Mouse (Mus musculus) right cerebral cortex, postnatal 14 days (tissue): Measurements from ENCODE around the gene Kcnma1.

Source experiments
- DNase-seq: peaks from one replicate; pipeline ENCODE4 v3.0.0; 2022

The Kcnma1 gene

DNA sequence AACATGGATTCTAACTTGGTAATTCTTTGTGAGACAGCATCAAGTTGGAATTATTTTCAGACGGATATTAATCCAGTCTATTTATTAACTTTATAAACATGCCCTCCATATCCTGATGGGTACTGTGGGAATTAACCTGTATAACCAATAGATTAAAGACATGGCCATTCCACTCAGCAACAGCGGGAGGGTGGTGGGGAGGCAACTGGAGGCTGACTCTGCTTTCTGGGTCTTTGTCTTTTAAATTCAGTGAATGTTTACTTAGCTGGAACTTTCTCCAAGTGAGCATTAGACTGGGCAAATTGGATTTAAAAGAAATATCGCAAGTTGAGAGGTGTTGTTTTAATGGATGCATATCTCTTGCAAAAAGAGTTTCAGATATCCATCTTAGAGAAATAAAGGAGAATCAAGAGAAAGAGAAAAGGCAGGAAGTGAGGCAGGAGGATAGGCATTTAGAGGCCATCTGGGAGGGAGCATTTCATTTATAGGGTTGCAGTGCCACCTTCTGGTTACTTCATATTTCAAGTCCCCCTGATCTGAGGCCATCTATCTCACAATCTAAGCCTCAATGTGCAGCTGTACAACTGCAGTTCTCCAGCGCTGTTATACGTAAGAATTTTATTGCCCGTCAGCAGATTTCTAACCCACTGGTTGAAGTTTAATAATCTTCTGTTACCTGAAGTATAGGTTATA lies 613.4 kb downstream of the Kcnma1 start:
- DNase-seq = no peak

DNA sequence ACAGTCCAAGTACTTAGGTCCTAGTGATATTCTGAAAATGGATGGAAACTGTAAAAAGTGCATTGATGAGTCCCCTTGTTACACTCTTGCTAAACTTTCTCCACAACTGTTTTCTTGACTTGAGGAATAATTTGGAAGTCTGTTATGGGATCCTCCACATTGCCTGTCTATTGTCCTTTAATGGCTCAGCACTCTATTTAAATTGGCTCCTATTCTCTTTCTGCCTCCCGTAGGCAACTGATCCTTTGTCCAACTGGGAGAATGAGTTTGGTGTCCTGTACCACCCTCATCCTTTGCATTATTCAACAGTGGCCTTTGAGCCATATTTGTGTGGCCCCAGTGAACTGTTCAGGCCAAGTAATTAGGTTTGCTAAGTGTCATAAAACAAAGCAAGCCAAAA lies 616.6 kb downstream of the Kcnma1 start:
- DNase-seq = no peak

DNA sequence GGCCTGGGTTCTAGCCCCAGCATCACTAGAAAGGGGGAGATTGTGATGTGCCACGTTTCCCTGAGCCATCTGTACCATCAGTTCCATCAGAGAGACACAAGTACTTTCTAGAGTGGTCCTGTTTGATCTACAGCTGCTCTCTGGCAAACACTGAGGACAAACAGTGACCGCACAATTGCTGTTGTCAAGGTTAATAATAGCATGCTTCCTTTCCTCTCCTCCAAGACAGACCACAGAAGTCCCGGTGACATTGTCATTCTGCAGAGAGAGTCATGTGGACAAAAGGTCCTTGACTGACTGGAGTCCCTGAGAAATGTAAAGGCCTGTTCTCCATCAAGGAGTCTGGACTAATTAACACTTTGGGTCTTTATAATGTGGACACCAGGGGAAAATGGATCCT lies 622.7 kb downstream of the Kcnma1 start:
- no peak for DNase-seq

DNA sequence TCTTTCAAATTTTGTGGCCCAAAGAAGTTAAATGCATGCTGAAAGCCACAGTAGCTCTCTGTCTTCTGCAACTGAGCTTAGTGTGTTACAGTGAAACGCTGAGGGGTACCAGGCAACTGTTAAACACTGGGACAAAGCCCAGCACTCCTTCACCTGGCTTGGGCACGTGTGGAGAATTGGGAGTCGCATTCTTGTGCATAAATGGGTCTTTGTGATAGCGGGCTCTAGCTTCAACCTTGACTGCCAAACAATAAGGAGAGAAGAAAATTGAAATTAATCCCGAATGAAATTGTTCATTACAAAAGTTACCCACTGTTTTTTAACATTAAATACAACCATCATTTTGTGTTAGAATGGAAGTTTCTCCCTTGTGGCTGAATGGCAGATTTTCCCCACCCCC lies 623.5 kb downstream of the Kcnma1 start:
- no peak for DNase-seq

DNA sequence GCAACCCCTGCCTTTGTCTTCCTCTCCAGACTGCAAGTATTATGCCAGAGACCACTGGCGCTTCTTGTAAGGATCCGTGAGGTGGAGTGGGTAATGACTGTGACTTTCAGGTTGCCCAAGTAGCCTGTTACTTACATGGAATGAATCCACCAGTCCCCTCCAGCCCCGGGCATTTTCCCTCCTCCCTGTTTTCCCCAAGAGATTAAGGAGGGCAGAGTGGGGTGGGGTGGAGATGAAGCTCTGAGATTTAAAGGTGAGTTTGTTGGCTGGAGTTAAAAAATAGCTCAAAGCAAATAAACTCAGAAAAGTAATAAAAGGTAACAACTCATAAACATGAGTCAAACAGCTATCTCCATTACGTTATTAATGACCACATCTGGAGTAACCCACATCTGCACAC lies 624.1 kb downstream of the Kcnma1 start:
- no peak for DNase-seq

DNA sequence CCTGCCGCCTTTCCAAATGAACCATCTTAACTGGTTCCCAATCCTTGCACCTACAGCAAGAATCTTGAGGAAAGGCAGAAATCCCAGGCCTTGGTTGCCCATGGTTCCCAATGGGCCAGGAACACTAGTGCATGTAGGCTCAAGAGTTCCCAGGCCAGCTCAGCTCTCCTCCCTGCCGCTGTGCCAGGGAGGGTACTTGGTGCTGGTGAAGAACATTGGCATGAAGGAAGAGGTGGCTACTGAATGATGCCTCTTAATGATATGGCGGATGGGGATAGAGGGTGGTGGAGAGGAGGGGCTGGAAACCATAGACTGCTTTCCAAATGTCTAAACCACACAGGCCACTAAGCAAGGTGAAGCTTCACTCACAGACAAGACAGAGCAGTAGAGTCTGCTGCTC lies 627.5 kb downstream of the Kcnma1 start:
- no peak for DNase-seq

DNA sequence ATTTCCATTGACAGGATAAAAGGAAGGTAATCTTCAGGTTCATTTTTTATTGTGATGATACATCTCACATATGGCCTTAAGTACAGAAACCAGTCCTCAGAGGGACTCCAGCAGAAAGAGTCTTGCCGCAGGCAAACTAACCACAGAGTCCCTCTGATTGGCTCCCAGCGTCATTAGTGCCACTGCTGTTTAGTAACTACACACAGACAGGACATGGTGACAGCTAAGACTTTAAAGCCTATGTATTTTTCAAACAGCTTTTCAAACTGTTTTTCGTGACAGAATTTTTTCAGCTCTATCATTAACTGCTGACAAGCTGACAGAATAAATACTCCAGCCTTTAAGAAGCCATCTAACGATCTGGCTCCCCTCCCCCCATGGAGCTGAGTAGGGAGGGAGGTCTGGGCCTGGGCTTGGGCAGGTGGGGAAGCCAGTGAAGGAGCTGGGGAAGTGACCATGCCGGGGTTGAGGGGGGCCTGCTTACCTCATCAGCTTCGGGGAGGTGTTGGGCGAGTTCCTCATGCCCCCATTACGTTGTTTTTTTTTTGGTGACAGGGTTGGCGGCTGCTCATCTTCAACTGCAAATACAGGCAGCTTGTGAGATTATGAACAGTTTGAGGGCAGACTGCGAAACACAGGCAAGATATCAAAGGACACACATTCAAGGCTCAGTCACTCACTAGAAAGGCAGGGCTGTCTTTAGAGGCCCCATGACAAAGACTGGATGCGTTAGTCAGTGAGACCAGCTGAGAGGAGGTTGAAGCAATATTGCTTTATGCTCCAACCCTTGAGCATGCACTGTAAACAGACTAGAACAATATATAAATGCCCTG lies 628.3 kb downstream of the Kcnma1 start:
- DNase-seq = no peak

DNA sequence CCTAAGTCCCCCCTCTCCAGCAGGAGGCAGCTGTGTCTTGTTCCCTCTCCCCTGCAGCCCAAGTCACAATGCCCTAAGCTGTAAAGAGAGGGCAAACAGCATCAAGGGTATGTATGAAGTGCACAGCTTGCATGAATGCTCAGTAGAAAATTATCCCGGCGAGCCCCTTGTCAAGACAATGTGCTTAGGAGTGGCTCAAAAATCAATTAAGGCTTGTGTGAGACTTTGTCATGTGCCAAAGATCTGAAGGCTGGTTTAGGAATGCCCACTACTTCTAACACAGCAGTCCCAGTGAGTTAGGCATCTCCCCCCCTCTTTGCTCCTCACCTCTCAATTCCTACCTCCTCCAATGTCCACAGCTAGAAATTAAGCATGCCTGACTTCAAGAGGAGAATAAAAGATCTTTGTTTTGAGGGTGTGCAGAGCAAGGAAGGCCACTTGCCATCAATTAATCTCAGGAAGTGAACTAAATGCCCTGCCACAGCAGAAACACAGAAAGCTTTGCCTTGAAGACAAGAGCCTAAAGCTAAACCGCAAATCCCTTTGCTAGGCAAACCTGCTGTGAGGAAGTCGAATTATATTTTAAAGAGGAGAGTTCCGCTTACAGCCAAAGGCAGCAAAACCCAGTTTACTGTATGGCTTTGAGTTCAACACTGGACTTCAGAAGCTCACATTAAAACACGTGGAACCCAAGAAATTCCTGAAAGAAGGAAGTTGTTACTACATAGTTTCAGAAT lies 635.8 kb downstream of the Kcnma1 start:
- no peak for DNase-seq

DNA sequence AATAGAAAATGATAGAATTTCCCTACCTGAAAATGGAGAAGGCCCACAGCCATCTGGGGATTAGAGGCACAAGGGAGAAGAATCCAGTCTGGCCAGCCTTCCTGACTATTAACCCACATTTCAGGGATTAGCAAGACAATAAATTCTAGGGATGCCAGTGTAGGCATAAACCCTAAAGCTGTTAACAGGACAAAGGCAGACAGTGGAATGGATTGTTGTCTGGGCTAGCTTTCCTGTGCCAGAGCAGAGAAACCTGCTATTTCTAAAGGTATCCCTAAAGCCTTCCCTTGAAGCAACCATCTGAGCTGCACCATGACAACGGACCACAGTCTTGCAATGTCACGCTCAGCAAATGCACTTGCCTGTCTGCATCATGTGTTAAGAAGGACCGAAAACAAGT lies 642.3 kb downstream of the Kcnma1 start:
- DNase-seq = no peak

DNA sequence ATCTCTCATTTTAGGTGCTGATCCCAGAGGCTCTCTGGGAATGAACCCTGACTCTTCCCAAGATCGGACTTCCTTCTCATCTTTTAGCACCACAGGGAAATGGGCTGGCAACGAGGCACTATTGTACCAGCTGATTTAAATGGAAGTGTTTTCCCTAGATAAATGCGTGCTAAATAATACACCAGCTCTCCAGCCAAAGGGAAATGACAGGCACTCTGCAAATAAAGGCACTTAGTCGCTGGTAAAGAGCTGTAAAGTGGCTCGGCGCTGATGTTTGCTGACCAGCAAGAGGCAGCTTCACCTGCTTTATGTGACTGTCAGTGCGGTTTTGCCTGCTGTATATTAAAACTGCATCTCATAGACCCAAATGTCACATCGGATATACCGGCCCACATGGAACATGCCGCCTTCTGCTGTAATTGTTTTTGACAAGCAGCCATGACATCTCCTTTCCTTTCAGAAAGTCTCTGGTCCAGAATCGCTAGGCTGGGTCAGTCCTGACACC lies 653.7 kb downstream of the Kcnma1 start:
- no peak for DNase-seq

DNA sequence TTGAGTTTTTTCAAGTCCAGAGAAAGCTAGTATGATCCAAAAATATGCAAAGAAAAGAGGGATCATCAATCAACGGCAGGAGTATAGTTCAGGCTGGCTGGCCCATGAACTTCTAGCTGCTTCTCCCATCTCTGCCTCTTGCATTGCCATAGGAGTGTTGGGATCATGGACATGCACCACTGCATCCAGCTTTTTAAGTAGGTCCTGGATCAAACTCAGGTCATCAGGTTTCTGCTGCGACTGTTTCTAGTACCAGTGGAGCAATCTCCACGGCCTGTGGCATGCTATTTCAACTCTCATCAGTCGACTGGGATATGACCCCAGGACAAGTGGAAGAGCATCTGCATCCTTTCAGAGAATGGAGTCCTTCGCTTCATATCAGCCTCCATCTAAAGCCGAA lies 655.5 kb downstream of the Kcnma1 start:
- no peak for DNase-seq

DNA sequence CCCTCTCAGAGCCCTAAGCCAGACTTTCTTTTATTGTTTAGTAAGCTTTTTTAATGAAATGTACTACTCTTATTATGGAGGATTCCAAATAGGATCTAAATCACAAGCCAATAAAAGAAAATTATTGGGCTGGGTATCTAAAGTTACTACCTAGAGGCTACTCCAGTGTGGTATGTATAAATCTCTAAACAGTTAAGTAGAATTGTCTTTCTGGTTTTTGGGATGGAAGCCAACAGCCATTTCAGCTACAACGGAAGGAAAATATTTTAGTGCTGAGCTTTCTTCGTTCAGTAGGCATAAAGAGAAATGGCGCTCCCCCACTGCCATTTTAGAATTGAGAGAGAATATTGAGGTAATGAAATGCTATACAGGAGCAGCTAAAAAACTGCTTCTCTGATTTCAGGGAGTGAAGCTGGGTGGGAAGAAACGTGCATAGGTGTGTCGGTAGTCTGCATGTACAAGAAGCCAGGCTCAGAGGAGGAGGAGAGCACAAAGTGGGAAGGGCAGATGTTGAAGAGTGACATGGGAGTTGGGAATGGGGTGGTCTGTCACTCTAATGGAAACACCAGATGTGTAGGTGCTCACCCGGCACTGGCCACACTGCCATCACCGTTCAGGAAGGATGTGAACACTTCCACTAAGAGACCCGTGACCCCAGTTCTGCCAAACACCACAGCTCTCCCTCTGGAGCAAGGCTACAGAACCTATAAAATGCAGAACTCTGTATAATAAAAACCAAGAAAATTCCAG lies 656.6 kb downstream of the Kcnma1 start:
- DNase-seq = no peak

DNA sequence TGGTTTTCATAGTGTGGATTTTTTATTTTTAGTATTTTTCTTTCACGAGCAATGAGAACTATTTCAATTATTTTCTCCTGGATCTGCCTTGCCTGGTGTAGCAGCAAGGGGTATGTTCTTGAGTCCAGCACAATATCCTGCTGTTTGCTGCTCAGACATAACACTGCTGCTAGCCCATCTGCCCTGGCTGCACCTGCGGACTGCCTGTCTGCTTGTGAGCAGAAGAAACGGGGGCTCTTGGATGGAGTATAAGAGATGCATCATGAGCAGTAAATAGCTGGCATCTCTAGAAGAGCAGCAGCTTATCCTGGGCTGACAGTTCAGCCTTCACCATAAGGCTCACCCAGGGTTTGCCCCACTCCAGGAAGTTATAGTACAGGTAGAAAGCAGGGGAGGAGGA lies 687.5 kb downstream of the Kcnma1 start:
- DNase-seq = no peak

DNA sequence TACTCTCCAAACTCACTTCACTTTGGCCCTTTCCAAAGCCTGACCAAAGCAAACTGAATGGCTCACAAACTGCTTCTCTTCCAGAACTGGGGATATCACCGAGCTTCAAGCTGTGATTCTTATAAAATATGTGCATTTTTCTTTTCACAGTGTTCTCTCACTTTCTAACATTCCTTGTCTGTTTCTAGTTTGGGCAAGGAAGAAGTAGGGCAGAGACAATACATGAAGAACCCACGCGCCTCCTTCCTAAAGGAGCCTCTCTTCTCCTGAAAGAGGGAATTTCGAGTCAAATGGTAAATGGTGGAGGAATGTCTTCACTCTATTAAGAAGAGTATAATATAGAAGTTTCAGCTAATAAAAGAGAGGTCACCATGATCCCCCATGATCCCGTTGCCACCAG lies 709.0 kb downstream of the Kcnma1 start:
- DNase-seq = no peak

DNA sequence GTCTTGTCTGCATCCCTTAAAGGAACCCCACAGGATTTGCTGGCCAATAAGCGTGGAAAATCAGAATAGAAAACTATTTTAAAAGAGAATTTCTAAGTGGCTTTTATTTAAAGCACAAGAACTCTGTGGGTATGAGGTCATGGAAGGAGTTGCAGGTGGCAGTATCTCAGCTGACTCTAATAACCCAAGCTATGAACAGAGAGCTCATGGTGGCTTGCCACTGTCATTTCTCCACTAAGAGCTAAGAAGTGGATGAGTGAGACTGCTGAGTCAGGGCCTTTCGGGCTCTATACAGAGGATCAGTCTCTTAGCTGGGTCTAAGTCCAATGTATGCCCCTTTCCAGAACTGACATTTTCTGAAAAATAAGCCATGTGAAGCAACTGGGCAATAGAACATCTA lies 713.8 kb downstream of the Kcnma1 start:
- DNase-seq = no peak

DNA sequence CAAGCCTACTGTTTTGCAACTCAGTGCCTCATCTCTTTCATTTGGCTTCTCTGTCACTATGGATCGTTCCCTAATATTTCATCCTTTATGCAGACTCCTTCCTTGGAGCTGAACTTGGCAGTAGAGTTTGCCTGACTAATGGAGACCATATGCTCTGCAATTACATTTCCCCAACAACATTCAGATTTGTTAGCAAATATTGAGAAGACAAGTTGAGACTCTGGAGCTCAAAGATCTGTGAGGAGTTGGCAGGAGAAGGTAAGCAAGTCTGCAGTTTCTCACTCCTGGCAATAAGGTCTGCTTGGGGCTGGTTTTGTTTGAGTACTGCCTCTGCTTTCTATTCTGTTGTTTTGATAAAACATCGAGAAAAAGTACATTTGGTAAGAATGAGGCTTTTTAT lies 723.7 kb downstream of the Kcnma1 start:
- no peak for DNase-seq

DNA sequence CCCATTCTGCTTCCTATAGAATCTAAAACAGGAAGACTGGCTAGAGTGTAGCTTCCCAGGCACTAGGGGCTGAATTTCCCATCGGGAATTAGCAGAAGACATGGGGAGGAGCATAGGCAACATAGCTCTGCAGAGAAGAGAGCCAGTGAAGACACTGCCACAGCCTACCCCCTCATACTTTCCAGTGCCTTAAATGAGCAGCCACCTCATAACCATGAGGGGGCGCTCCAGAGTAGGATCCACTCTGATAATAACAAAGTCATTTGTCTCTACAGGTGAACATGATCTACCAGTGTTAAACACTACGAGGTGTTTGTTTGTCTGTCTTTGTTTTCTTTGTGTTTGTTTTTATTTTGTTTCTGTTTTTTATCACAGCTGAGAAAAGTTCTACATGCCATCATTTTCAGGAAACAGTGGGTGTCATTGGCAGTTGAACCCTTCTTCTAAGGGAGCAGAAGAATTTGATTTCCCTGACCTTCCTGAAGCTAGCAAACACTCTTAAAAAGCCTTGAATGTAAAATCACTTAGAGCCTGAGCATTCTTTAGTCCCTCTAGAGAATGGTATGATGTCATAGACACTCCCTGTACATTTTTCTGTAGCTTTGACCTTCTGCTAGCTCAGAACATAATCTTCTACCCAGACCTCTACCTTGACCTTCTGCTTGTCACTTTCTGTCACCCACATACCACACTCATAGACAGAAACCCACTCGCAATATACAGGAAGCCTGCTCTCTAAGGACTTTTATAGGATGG lies 747.6 kb downstream of the Kcnma1 start:
- DNase-seq = no peak

DNA sequence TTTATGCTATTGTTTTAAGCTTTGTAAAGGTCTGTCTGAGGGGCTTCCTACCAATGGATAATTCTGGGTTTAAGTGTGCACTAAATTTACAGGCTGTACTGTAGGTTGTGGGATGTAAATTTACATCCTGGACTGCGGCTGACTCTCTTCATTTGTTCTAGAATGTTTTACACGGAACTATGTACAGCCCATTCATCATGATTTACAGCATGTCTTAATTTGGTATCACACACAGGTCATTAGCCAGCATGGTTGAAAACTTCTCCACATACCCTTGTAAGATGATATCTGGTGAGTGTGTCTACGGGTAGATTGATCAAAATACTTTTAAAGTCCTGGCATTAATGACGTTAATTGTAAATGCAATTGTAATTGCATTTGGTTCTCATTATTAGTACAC lies 761.1 kb downstream of the Kcnma1 start:
- DNase-seq = no peak

DNA sequence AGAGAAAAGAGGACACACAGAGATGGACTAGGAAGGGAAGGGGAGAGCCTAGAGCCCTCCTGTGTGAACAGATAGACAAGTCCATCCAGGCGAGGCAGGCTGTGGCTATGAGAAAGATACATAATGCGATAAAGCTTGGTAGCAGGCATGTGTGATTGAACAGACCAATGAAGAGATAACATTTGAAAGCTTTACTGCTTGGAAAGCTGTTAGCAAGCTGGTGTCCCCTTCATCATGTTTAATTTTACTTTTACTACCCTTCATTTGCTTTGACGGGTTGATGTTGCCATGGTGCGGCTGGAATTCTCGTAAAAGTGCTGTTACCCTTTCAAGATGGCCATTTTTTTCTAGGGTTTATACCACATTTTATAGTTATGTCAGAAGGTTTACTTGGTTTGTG lies 769.8 kb downstream of the Kcnma1 start:
- DNase-seq = no peak

DNA sequence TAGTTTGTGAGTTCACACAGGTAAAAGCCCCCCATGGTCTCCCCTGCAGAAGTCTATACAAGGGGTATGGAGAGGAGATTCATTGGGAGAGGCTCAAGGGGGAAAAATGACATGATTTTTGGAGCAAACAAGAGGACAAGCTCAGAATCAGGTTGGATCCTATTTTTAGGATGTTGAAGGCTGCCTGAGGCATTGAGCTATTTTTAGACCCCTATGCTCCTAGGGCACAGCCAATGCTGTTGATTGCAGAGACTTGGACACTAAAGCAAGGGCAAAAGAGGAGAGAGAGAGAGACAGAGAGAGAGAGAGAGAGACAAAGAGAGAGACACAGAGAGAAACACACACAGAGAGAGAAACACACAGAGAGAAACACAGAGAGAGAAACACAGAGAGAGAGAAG lies 770.4 kb downstream of the Kcnma1 start:
- no peak for DNase-seq
